In the genomic region with DNA sequence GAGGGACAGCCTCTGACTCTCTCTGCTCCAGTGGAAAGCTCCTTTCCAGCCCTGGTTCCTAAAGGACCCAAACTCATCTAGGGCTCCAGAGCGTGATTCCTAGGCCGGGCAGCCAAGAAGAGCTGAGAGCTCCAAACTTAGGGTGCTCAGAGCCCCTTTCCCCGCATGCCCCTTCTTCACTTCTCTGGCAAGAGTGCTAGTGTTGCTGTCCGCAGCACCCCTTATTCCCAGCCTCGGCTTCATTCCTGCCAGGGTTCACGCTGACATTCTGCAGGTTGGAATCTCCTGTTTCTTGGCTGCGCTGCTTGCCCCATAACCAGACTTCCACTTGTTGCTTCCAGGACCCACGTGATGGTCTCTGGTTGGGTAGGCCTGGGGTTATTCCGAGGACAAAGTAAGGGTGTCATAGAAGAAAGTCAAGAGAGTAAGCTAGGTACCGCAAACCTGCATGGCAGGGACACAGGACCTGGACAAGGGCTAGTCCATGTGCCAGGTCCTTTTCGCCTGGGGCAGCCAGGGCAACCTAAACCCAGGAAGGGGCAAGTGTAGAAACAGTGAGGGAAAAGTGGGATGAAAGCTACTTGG, we compare ENCODE assay signal across 8 mouse cellular contexts. TPM values are rescaled to one million over a fixed set of nuclear protein-coding genes. Genes with fewer than 3 reads are reported as not detected.
DNase-seq lines count a peak whose midpoint lies in the region; ATAC-seq and TF ChIP-seq lines count a peak whose summit lies in the region.
"Had no signal": no experiment of that assay in that cellular context is flagged by ENCODE, and none has a peak within 500 bp of the region (broad histone marks: within the 10 kb centered on the region; RNA-seq: fewer than 3 reads in every experiment).

No protein-coding gene starts in this region.

- peak overlapping the region; percentile 62 for H3K4me2 ChIP-seq in neural tube, embryonic 13.5 days

- 16% methylated on average over 11 of the region's 11 CpGs for WGBS in spleen, adult 2 months
- WGBS in neural tube, embryonic 13.5 days, result 2% methylated on average over 11 of the region's 11 CpGs

- TF ChIP-seq POLR2A in spleen, adult 2 months (IDR thresholded peaks at IDR 0.05; ENCODE audit: low read depth, low read length), result no peak
- no peak for TF ChIP-seq POLR2A in embryonic fibroblast, embryonic 13.5 days (IDR thresholded peaks at IDR 0.05; ENCODE audit: low read depth, low read length)

- H3K9me3 ChIP-seq in neural tube, embryonic 13.5 days, result no peaks in the 10 kb centered on the region

- peak overlapping the region; percentile 78 for H3K27ac ChIP-seq in spleen, adult 2 months (ENCODE audit: insufficient read depth, low read length)
- H3K27ac ChIP-seq in embryonic fibroblast, embryonic 13.5 days (ENCODE audit: insufficient read depth, low read length), result no peak overlapping the region
- H3K27ac ChIP-seq in neural tube, embryonic 13.5 days (replicated peaks), result no peak overlapping the region

- H3K4me1 ChIP-seq in spleen, adult 2 months (ENCODE audit: control insufficient read depth, insufficient read depth, insufficient read length), result peaks cover 7% of the 10 kb centered on the region
- 0 out of 2 replicates have a peak, but pooled peaks cover 3% of the 10 kb centered on the region for H3K4me1 ChIP-seq in embryonic fibroblast, embryonic 13.5 days (ENCODE audit: control insufficient read depth, insufficient read depth, low read length)
- peaks cover 28% of the 10 kb centered on the region for H3K4me1 ChIP-seq in neural tube, embryonic 13.5 days (replicated peaks)

- no peak for TF ChIP-seq CTCF in spleen, adult 2 months (IDR thresholded peaks at IDR 0.05; ENCODE audit: extremely low read depth, insufficient read depth, insufficient read length, insufficient replicate concordance)
- no peak for TF ChIP-seq CTCF in embryonic fibroblast, embryonic 13.5 days (IDR thresholded peaks at IDR 0.05; ENCODE audit: borderline replicate concordance, insufficient read depth, low read length)

- DNase-seq in spleen, adult 2 months (ENCODE audit: low read depth in 1 of 2, low spot score in 2 of 2), result no peak
- DNase-seq in spleen, postnatal 36 days (ENCODE audit: low spot score in 2 of 2), result no peak
- peak; percentile 8 for DNase-seq in kidney, postnatal 4 days
- DNase-seq in ovary, adult 18-20 months (ENCODE audit: low spot score), result no peak
- DNase-seq in right cerebral cortex, postnatal 10 days (ENCODE audit: low spot score in 2 of 2), result no peak

- 0 out of 2 replicates have a peak, but pooled peaks have one; percentile 13 for ATAC-seq in neural tube, embryonic 13.5 days (ENCODE audit: low read depth)

- 0 out of 2 replicates have a peak overlapping the region, but pooled peaks have one; percentile 23 for H3K9ac ChIP-seq in neural tube, embryonic 13.5 days

- no peaks in the 10 kb centered on the region for H3K27me3 ChIP-seq in spleen, adult 2 months (ENCODE audit: control insufficient read depth, insufficient read depth, low read length)
- peaks cover 72% of the 10 kb centered on the region for H3K27me3 ChIP-seq in neural tube, embryonic 13.5 days

- H3K4me3 ChIP-seq in spleen, adult 2 months (ENCODE audit: extremely low read depth, insufficient read depth, insufficient read length), result peak overlapping the region; percentile 72
- H3K4me3 ChIP-seq in embryonic fibroblast, embryonic 13.5 days (ENCODE audit: insufficient read depth, low read length), result peak overlapping the region; percentile 36
- peak overlapping the region; percentile 36 for H3K4me3 ChIP-seq in neural tube, embryonic 13.5 days
- H3K4me3 ChIP-seq: erythroblast, embryonic 14.5 days had no signal

- H3K36me3 ChIP-seq in spleen, adult 2 months (ENCODE audit: control insufficient read depth, insufficient read depth, low read length), result peaks cover 21% of the 10 kb centered on the region
- no peaks in the 10 kb centered on the region for H3K36me3 ChIP-seq in neural tube, embryonic 13.5 days

RNA-seq across cellular contexts. Expression of a gene that starts 0.6 kb away (rescaled TPM):
- polyA plus RNA-seq in spleen, adult 2 months (2012; rRNA removed), result 16.2 and 17.4 TPM in 2 replicates
- polyA plus RNA-seq in embryonic fibroblast, embryonic 13.5 days (2011; ENCODE audit: insufficient read length, low read depth, missing spikeins), result not detected in 2 replicates
- 0.06 and 0.13 TPM in 2 replicates for polyA plus RNA-seq in neural tube, embryonic 13.5 days (2015; fragmentation: Nextera tagmentation; extraction: Ambion mirVana)
- polyA plus RNA-seq: erythroblast, embryonic 14.5 days had no signal

Comparison
In these comparisons a context has a peak if more than half of its experiments do, and no peak if none do; other contexts are left out.
1. DNase-seq: peak in kidney, postnatal 4 days (2 of 2); none in spleen, adult 2 months (0 of 2), spleen, postnatal 36 days (0 of 2), ovary, adult 18-20 months (single experiment) and right cerebral cortex, postnatal 10 days (0 of 2).
2. RNA of a gene that starts 0.6 kb away (polyA plus RNA-seq): 16.2 to 17.4 TPM in spleen, adult 2 months; 0.06 to 0.13 TPM in neural tube, embryonic 13.5 days and not detected in embryonic fibroblast, embryonic 13.5 days; every median in the first group is over 10 times any median in the second.
3. Peak in every context shown above with its lines, with median percentiles within 50 percentile points of each other: H3K4me3 ChIP-seq.